Mouse (Mus musculus) lung, embryonic 14.5 days (tissue): ENCODE data around the gene H2-Q7. TPM values are rescaled to one million over a fixed set of nuclear protein-coding genes. Genes with fewer than 3 reads are reported as not detected.
"Not testable (repeated sequence)": the region's sequence is repeated elsewhere in the genome, so short reads cannot be mapped to it uniquely, and the experiment has no call there.

ENCODE experiments used
- ATAC-seq: fragments of 200-750 bp; cut with Nextera tagmentation; 2 replicates; pipeline ENCODE4 v1.8.0; 2017; ENCODE audit warnings: mild to moderate bottlenecking, moderate TSS enrichment, moderate library complexity; ENCODE audit not compliant: insufficient read depth
- DNase-seq: peaks from one replicate; pipeline ENCODE4 v3.0.0-alpha.2; 2015
- H3K27ac ChIP-seq: fragments of 300-500 bp; sonication (generic); 2 replicates; pipeline ENCODE4 v1.5.1; 2014; ENCODE audit warnings: low read depth, mild to moderate bottlenecking, moderate library complexity
- H3K27me3 ChIP-seq: fragments of 300-500 bp; sonication (generic); 2 replicates; pipeline ENCODE4 v1.6.1; 2014; ENCODE audit warnings: low read length, control low read depth; ENCODE audit not compliant: insufficient read depth
- H3K36me3 ChIP-seq: fragments of 300-500 bp; sonication (generic); 2 replicates; pipeline ENCODE4 v1.6.1; 2014; ENCODE audit warnings: control low read depth; ENCODE audit not compliant: insufficient read depth
- H3K4me1 ChIP-seq: fragments of 300-500 bp; sonication (generic); 2 replicates; pipeline ENCODE4 v1.6.1; 2014; ENCODE audit warnings: antibody characterized with exemption, control low read depth; ENCODE audit not compliant: insufficient read depth
- H3K4me2 ChIP-seq: fragments of 300-500 bp; sonication (generic); 2 replicates; pipeline ENCODE4 v1.6.1; 2014; ENCODE audit warnings: mild to moderate bottlenecking
- H3K4me3 ChIP-seq: fragments of 300-500 bp; sonication (generic); 2 replicates; pipeline ENCODE4 v1.5.1; 2014; ENCODE audit warnings: low read depth, low read length
- H3K9ac ChIP-seq: fragments of 300-500 bp; sonication (generic); 2 replicates; pipeline ENCODE4 v1.6.1; 2014
- H3K9me3 ChIP-seq: fragments of 300-500 bp; sonication (generic); 2 replicates; pipeline ENCODE4 v1.6.1; 2016; ENCODE audit warnings: low read depth, low read length, control low read depth
- CTCF ChIP-seq: IDR thresholded peaks from 2 replicates; pipeline ENCODE4 v1.5.1; 2016; ENCODE audit warnings: antibody characterized with exemption, low read depth
- WGBS: fragments of 180-500 bp; shearing (Covaris S2); extraction: QIAGEN DNeasy Blood & Tissue Kit; methylation state at CpG from one replicate; pipeline ENCODE4 v1.1.7; 2014; 5-methylcytosine and 5-hydroxymethylcytosine counted together
- polyA plus RNA-seq: library from polyadenylated mRNA; unstranded; fragments of >200 nt; fragmentation: Nextera tagmentation; extraction: Ambion mirVana; gene quantifications from 2 replicates; pipeline ENCODE4 v1.2.1, GENCODE M21; 2014

The H2-Q7 gene
- polyA plus RNA-seq, 1 experiment from 2014 or later: 7.3 TPM

GRCm38 (mm10) chr17:35425474-35425873, 13.5 kb upstream of the H2-Q7 start:
- Histone ChIP-seq H3K4me3 (peak overlapping the region; percentile 34), H3K27me3 (peaks cover 25% of the 10 kb centered on the region), H3K4me2 (peak overlapping the region; percentile 63)
- H3K4me1 ChIP-seq, H3K27ac ChIP-seq, H3K9ac ChIP-seq, H3K9me3 ChIP-seq, H3K36me3 ChIP-seq: not testable (repeated sequence)
- DNase-seq (peak; percentile 34), ATAC-seq (peak; percentile 42; the same call in 1 of the 2 replicates)
- 0 out of 2 replicates have a peak, but pooled peaks have one; percentile 9 for TF ChIP-seq CTCF
- 15% methylated on average over 28 of the region's 28 CpGs for WGBS

- 84% methylated on average over 6 of the region's 6 CpGs for WGBS
- ATAC-seq, H3K9ac ChIP-seq, H3K4me2 ChIP-seq, H3K4me3 ChIP-seq, H3K36me3 ChIP-seq, DNase-seq, H3K4me1 ChIP-seq, H3K9me3 ChIP-seq, H3K27ac ChIP-seq: not testable (repeated sequence)
- H3K27me3 ChIP-seq: peaks cover 17% of the 10 kb centered on the region
Measured at GRCm38 (mm10) chr17:35428883-35429282, 10.1 kb upstream of the H2-Q7 start.

DNA sequence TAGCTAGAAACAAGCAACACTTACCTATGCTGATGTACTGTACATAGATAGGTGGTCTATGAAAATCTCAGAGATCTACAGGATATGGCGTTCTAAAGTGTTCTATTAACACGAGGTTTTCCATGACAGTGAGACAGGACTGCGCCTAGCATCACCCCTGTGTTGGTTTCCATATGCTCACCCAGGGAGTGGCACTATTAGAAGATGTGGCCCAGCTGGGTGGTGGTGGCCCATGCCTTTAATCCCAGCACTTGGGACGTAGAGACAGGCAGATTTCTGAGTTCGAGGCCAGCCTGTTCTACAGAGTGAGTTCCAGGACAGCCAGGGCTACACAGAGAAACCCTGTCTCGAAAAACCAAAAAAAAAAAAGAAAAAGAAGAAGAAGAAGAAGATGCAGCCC, 8.3 kb upstream of the H2-Q7 start:
- DNase-seq, H3K36me3 ChIP-seq, H3K27ac ChIP-seq, H3K9me3 ChIP-seq, H3K27me3 ChIP-seq, H3K9ac ChIP-seq, H3K4me1 ChIP-seq, H3K4me3 ChIP-seq, H3K4me2 ChIP-seq, ATAC-seq: not testable (repeated sequence)
- WGBS: 80% methylated on average over 6 of the region's 6 CpGs

DNA sequence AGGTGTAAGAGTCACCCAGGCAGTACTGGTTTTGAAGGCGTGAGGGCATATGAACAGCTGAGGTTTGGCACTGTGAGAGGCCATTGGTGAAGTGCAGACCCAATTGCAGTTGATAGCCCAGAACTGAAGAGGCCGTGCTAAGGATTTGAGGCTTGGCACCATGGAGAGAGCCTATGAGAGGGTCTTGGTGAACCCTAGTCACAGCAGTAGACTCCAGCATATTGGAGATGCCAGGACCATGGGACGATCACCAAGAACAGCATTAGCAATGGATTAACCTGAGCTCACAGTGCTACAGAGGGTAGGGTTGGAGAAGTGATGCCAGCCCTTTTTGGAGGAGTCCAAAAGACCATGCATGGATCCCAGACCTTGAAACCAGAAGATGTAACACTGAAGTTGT, 6.8 kb upstream of the H2-Q7 start:
- not testable (repeated sequence) for H3K36me3 ChIP-seq, ATAC-seq, H3K9ac ChIP-seq, H3K4me1 ChIP-seq, DNase-seq, H3K4me2 ChIP-seq, H3K4me3 ChIP-seq, H3K9me3 ChIP-seq, H3K27ac ChIP-seq, H3K27me3 ChIP-seq
- WGBS: 78% methylated on average over 2 of the region's 3 CpGs

- not testable (repeated sequence) for ATAC-seq, H3K36me3 ChIP-seq, H3K27ac ChIP-seq, H3K4me2 ChIP-seq, H3K4me1 ChIP-seq, H3K4me3 ChIP-seq, H3K9me3 ChIP-seq, H3K9ac ChIP-seq
- peak; percentile 80 for TF ChIP-seq CTCF
- peaks cover 12% of the 10 kb centered on the region for H3K27me3 ChIP-seq
- DNase-seq: peak; percentile 60
- 9% methylated on average over 8 of the region's 8 CpGs for WGBS
Measured at GRCm38 (mm10) chr17:35434836-35435235, 4.1 kb upstream of the H2-Q7 start.

- DNase-seq, H3K9ac ChIP-seq, H3K36me3 ChIP-seq, H3K4me3 ChIP-seq, H3K27ac ChIP-seq, ATAC-seq, H3K4me2 ChIP-seq, H3K4me1 ChIP-seq, H3K9me3 ChIP-seq: not testable (repeated sequence)
- 71% methylated on average over 3 of the region's 3 CpGs for WGBS
- peaks cover 18% of the 10 kb centered on the region for H3K27me3 ChIP-seq
Measured at GRCm38 (mm10) chr17:35435577-35435976, 3.4 kb upstream of the H2-Q7 start.

DNA sequence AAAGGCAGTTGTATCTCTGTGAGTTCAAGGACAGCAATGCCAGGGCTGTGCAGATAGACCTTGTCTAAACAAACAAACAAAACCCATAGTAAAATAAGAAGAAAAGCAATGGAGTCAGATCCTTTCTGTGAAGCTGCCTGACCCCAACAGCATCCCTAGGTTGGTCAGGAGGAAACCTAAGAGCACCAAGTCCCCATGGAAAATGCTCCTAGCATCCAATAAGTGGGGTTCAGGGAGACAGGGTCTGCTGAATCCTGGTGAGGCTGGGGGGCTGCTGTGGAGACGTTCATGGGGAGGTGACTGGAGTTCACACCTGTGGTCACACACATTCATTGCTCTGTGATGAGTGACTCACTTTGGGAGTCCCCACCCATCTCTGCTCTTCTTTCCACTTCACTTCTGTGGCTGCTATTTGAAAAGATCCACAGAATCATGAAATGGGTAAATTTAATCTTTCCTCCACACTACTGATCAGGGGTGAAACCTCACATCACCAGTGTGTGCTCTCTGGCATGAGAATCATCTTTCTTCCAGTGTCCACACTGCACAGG, 1.5 kb upstream of the H2-Q7 start:
- not testable (repeated sequence) for H3K4me2 ChIP-seq, DNase-seq, H3K4me3 ChIP-seq, H3K9ac ChIP-seq, H3K27ac ChIP-seq, H3K36me3 ChIP-seq, ATAC-seq, H3K9me3 ChIP-seq, H3K4me1 ChIP-seq
- peaks cover 18% of the 10 kb centered on the region for H3K27me3 ChIP-seq
- 31% methylated on average over 1 of the region's 1 CpGs for WGBS

DNA sequence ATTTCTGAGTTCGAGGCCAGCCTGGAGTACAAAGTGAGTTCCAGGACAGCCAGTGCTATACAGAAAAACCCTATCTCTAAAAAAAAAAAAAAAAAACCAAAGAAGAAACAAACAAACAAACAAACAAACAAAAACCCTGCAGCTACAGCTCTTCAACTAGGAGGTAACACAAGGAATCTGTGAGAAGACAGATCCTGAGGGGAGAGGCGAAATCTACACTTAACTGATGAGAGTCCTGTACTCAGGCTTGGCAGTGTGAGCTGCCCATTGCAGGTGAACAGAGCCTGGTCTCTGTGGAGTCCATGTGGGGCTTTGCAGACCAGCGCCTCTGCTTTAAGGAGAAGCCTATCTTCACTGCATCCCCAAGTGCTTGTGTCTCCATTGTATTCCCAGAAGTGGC, 560 bp upstream of the H2-Q7 start:
- H3K9me3 ChIP-seq, H3K4me3 ChIP-seq, H3K27ac ChIP-seq, DNase-seq, H3K36me3 ChIP-seq, H3K4me1 ChIP-seq, ATAC-seq, H3K4me2 ChIP-seq, H3K9ac ChIP-seq: not testable (repeated sequence)
- WGBS: 73% methylated on average over 2 of the region's 3 CpGs
- peaks cover 18% of the 10 kb centered on the region for H3K27me3 ChIP-seq

GRCm38 (mm10) chr17:35439295-35439747, 366 bp downstream of the H2-Q7 start:
- H3K27me3 ChIP-seq: peaks cover 18% of the 10 kb centered on the region
- DNase-seq: peak; percentile 15
- WGBS: 1% methylated on average over 41 of the region's 48 CpGs
- H3K4me3 ChIP-seq: peak overlapping the region; percentile 43
- not testable (repeated sequence) for H3K27ac ChIP-seq, H3K9me3 ChIP-seq, H3K4me1 ChIP-seq, H3K36me3 ChIP-seq
- peak; percentile 66 for ATAC-seq
- H3K4me2 ChIP-seq: peak overlapping the region; percentile 83
- peak overlapping the region; percentile 42; the same call in 1 of the 2 replicates for H3K9ac ChIP-seq

- H3K9me3 ChIP-seq, DNase-seq, H3K4me3 ChIP-seq, H3K9ac ChIP-seq, H3K4me2 ChIP-seq, H3K4me1 ChIP-seq, H3K36me3 ChIP-seq, H3K27ac ChIP-seq: not testable (repeated sequence)
- WGBS: 41% methylated on average over 25 of the region's 27 CpGs
- H3K27me3 ChIP-seq: peaks cover 18% of the 10 kb centered on the region
- ATAC-seq: peak; percentile 12; the same call in 1 of the 2 replicates
Measured at GRCm38 (mm10) chr17:35439925-35440645, 1.1 kb downstream of the H2-Q7 start.
